Mouse (Mus musculus) G1E (cell line): ENCODE measurements around the gene Dnm3. TPM values are rescaled to one million over a fixed set of nuclear protein-coding genes. Genes with fewer than 3 reads are reported as not detected.

Source experiments
- ATAC-seq: 2 replicates; pipeline ENCODE4 v1.8.0; 2016; ENCODE audit warnings: mild to moderate bottlenecking; ENCODE audit not compliant: insufficient number of reproducible peaks, poor library complexity, low FRiP score, severe bottlenecking; ENCODE audit errors: extremely low read depth
- DNase-seq: peaks from one replicate; pipeline ENCODE4 v3.0.0; 2012; ENCODE audit warnings: low spot score
- H3K27me3 ChIP-seq: 2 replicates; pipeline ENCODE4 v1.6.1; 2012; ENCODE audit warnings: mild to moderate bottlenecking, low read length, inconsistent platforms; ENCODE audit not compliant: insufficient read depth
- H3K36me3 ChIP-seq: replicated peaks from 2 replicates; pipeline ENCODE3; 2012; ENCODE audit warnings: mild to moderate bottlenecking, inconsistent platforms
- H3K4me1 ChIP-seq: 2 replicates; pipeline ENCODE4 v1.6.1; 2012; ENCODE audit warnings: low read depth, low read length, inconsistent platforms, mixed read lengths; ENCODE audit not compliant: insufficient read depth
- H3K4me3 ChIP-seq: 2 replicates; pipeline ENCODE4 v1.5.1; 2012; ENCODE audit warnings: low read depth, mild to moderate bottlenecking, inconsistent platforms, low read length, moderate library complexity, mixed read lengths
- H3K9me3 ChIP-seq: replicated peaks from 2 replicates; pipeline ENCODE4 v1.6.1; 2012; ENCODE audit warnings: inconsistent platforms
- CTCF ChIP-seq: IDR thresholded peaks from 2 replicates; pipeline ENCODE4 v1.5.1; 2012; ENCODE audit warnings: low read depth, low read length, inconsistent platforms, mixed read lengths
- GATA1 ChIP-seq: IDR thresholded peaks from 2 replicates; pipeline ENCODE4 v1.6.1; 2012; ENCODE audit warnings: borderline replicate concordance, low read length, inconsistent platforms, mixed read lengths
- GATA2 ChIP-seq: IDR thresholded peaks from 2 replicates; pipeline ENCODE4 v1.6.1; 2012; ENCODE audit warnings: low read depth, low read length, inconsistent platforms, borderline replicate concordance
- POLR2AphosphoS5 ChIP-seq: IDR thresholded peaks from 2 replicates; pipeline ENCODE4 v1.6.1; 2012; ENCODE audit warnings: low read depth, low read length, inconsistent platforms; ENCODE audit not compliant: insufficient replicate concordance
- TAL1 ChIP-seq: conservative IDR thresholded peaks from 2 replicates; pipeline ENCODE4 v1.6.1; 2012; ENCODE audit warnings: low read depth, low read length, inconsistent platforms, mixed read lengths
- polyA plus RNA-seq: library from polyadenylated mRNA; stranded (reverse); fragments of >175 nt; gene quantifications from 2 replicates; pipeline ENCODE4 v1.2.3, GENCODE M21; 2012
- total RNA-seq, 2 experiments: library from RNA; stranded (forward) in 1 of 2; stranded (reverse) in 1 of 2; fragments of 200-1000 nt in 1 of 2; fragments of >200 nt in 1 of 2; fragmentation: Nextera tagmentation in 1 of 2; gene quantifications; 2 replicates each; pipeline ENCODE4 v1.2.3; 2014 to 2017

The Dnm3 gene
- total and polyA plus RNA-seq, 3 experiments: 0.27 to 0.66 TPM; not detected in 1

- Histone ChIP-seq H3K36me3 (no peaks in the 10 kb centered on the region), H3K27me3 (no peaks in the 10 kb centered on the region), H3K9me3 (no peaks in the 10 kb centered on the region), H3K4me3 (no peak overlapping the region), H3K4me1 (no peaks in the 10 kb centered on the region)
- ATAC-seq: no peak
- DNase-seq: no peak
- TF ChIP-seq GATA2: no peak
- no peak for TF ChIP-seq CTCF
- TF ChIP-seq GATA1: no peak
- TF ChIP-seq POLR2AphosphoS5: no peak
- TF ChIP-seq TAL1: no peak
These were observed 324.7 kb downstream of the Dnm3 start for GRCm38 (mm10) chr1:162153118-162153517.

GRCm38 (mm10) chr1:162149730-162150129 lies 328.1 kb downstream of the Dnm3 start:
- no peak overlapping the region for H3K4me3 ChIP-seq
- DNase-seq (no peak), ATAC-seq (no peak)
- no peaks in the 10 kb centered on the region for H3K36me3 ChIP-seq
- no peak for TF ChIP-seq GATA1
- no peak for TF ChIP-seq POLR2AphosphoS5
- no peak for TF ChIP-seq GATA2
- TF ChIP-seq CTCF: no peak
- TF ChIP-seq TAL1: no peak
- H3K4me1 ChIP-seq: no peaks in the 10 kb centered on the region
- H3K27me3 ChIP-seq: no peaks in the 10 kb centered on the region
- H3K9me3 ChIP-seq: no peaks in the 10 kb centered on the region

- no peak overlapping the region for H3K4me3 ChIP-seq
- no peaks in the 10 kb centered on the region for H3K4me1 ChIP-seq
- no peaks in the 10 kb centered on the region for H3K27me3 ChIP-seq
- no peaks in the 10 kb centered on the region for H3K9me3 ChIP-seq
- ATAC-seq: no peak
- DNase-seq: no peak
- no peaks in the 10 kb centered on the region for H3K36me3 ChIP-seq
- TF ChIP-seq TAL1: no peak
- TF ChIP-seq GATA2: no peak
- TF ChIP-seq CTCF: no peak
- TF ChIP-seq POLR2AphosphoS5: no peak
- no peak for TF ChIP-seq GATA1
These were observed 330.3 kb downstream of the Dnm3 start for GRCm38 (mm10) chr1:162147554-162147953.

GRCm38 (mm10) chr1:162145748-162146147 lies 332.1 kb downstream of the Dnm3 start:
- Histone ChIP-seq H3K27me3 (no peaks in the 10 kb centered on the region), H3K4me1 (no peaks in the 10 kb centered on the region), H3K9me3 (no peaks in the 10 kb centered on the region), H3K4me3 (no peak overlapping the region), H3K36me3 (no peaks in the 10 kb centered on the region)
- ATAC-seq: no peak
- DNase-seq: no peak
- no peak for TF ChIP-seq POLR2AphosphoS5
- TF ChIP-seq TAL1: no peak
- no peak for TF ChIP-seq CTCF
- TF ChIP-seq GATA2: no peak
- TF ChIP-seq GATA1: no peak

- Histone ChIP-seq H3K27me3 (no peaks in the 10 kb centered on the region), H3K4me1 (no peaks in the 10 kb centered on the region), H3K9me3 (no peaks in the 10 kb centered on the region), H3K4me3 (no peak overlapping the region), H3K36me3 (no peaks in the 10 kb centered on the region)
- no peak for TF ChIP-seq TAL1
- no peak for TF ChIP-seq POLR2AphosphoS5
- TF ChIP-seq GATA1: no peak
- TF ChIP-seq CTCF: no peak
- TF ChIP-seq GATA2: no peak
- DNase-seq (no peak), ATAC-seq (no peak)
These were observed 332.8 kb downstream of the Dnm3 start for GRCm38 (mm10) chr1:162144992-162145391.

GRCm38 (mm10) chr1:162143974-162144912 lies 333.6 kb downstream of the Dnm3 start:
- ATAC-seq (no peak), DNase-seq (no peak)
- Histone ChIP-seq H3K36me3 (no peaks in the 10 kb centered on the region), H3K4me3 (no peak overlapping the region), H3K9me3 (no peaks in the 10 kb centered on the region), H3K27me3 (no peaks in the 10 kb centered on the region), H3K4me1 (no peaks in the 10 kb centered on the region)
- TF ChIP-seq GATA1: no peak
- TF ChIP-seq POLR2AphosphoS5: no peak
- TF ChIP-seq CTCF: no peak
- TF ChIP-seq TAL1: no peak
- no peak for TF ChIP-seq GATA2

GRCm38 (mm10) chr1:162142285-162142684 lies 335.5 kb downstream of the Dnm3 start:
- no peaks in the 10 kb centered on the region for H3K4me1 ChIP-seq
- H3K9me3 ChIP-seq: no peaks in the 10 kb centered on the region
- H3K27me3 ChIP-seq: no peaks in the 10 kb centered on the region
- no peaks in the 10 kb centered on the region for H3K36me3 ChIP-seq
- TF ChIP-seq GATA2: no peak
- no peak for TF ChIP-seq POLR2AphosphoS5
- no peak for TF ChIP-seq CTCF
- no peak for TF ChIP-seq GATA1
- no peak overlapping the region for H3K4me3 ChIP-seq
- DNase-seq (no peak), ATAC-seq (no peak)
